Mouse (Mus musculus) lung, postnatal 0 days (tissue): ENCODE results near the gene Gm9970. TPM values are rescaled to one million over a fixed set of nuclear protein-coding genes. Genes with fewer than 3 reads are reported as not detected.
A peak's percentile ranks its signal among the peaks of the same experiment; 100 is the strongest.

ENCODE experiments used
- ATAC-seq: fragments of 200-750 bp; cut with Nextera tagmentation; 2 replicates; pipeline ENCODE4 v1.8.0; 2017; ENCODE audit warnings: moderate library complexity
- DNase-seq: peaks from one replicate; pipeline ENCODE4 v3.0.0-alpha.2; 2016; ENCODE audit warnings: low spot score
- H3K27ac ChIP-seq: fragments of 300-500 bp; sonication (generic); 2 replicates; pipeline ENCODE4 v1.5.1; 2014; ENCODE audit warnings: antibody characterized with exemption, mild to moderate bottlenecking, low read length, mixed read lengths
- H3K27me3 ChIP-seq: fragments of 300-500 bp; sonication (generic); replicated peaks from 2 replicates; pipeline ENCODE4 v1.6.1; 2014; ENCODE audit warnings: low read length, mixed read lengths; ENCODE audit not compliant: insufficient read depth
- H3K36me3 ChIP-seq: fragments of 300-500 bp; sonication (generic); 2 replicates; pipeline ENCODE4 v1.6.1; 2014; ENCODE audit warnings: low read length, mixed read lengths; ENCODE audit not compliant: insufficient read depth
- H3K4me1 ChIP-seq: fragments of 300-500 bp; sonication (generic); 2 replicates; pipeline ENCODE4 v1.6.1; 2014; ENCODE audit warnings: antibody characterized with exemption, low read depth, low read length, mixed read lengths; ENCODE audit not compliant: insufficient read depth
- H3K4me2 ChIP-seq: fragments of 300-500 bp; sonication (generic); replicated peaks from 2 replicates; pipeline ENCODE4 v1.6.1; 2014; ENCODE audit warnings: low read depth, mild to moderate bottlenecking, low read length, moderate library complexity, mixed read lengths
- H3K4me3 ChIP-seq: fragments of 300-500 bp; sonication (generic); 2 replicates; pipeline ENCODE4 v1.5.1; 2014; ENCODE audit warnings: low read depth, low read length
- H3K9ac ChIP-seq: fragments of 300-500 bp; sonication (generic); replicated peaks from 2 replicates; pipeline ENCODE4 v1.6.1; 2014; ENCODE audit warnings: low read depth, mild to moderate bottlenecking
- H3K9me3 ChIP-seq: fragments of 300-500 bp; sonication (generic); 2 replicates; pipeline ENCODE4 v1.6.1; 2016; ENCODE audit warnings: low read length, mixed read lengths
- CTCF ChIP-seq: IDR thresholded peaks from 2 replicates; pipeline ENCODE4 v1.5.1; 2016; ENCODE audit warnings: antibody characterized with exemption, mild to moderate bottlenecking
- EP300 ChIP-seq: IDR thresholded peaks from 2 replicates; pipeline ENCODE4 v1.6.1; 2016; ENCODE audit warnings: antibody characterized with exemption, mild to moderate bottlenecking, control low read depth
- WGBS: fragments of 180-500 bp; shearing (Covaris S2); extraction: QIAGEN DNeasy Blood & Tissue Kit; methylation state at CpG from one replicate; pipeline ENCODE4 v1.1.7; 2014; 5-methylcytosine and 5-hydroxymethylcytosine counted together
- polyA plus RNA-seq: library from polyadenylated mRNA; unstranded; fragments of >200 nt; fragmentation: Nextera tagmentation; extraction: Ambion mirVana; gene quantifications from 2 replicates; pipeline ENCODE4 v1.2.1, GENCODE M21; 2015

Gene Gm9970
- polyA plus RNA-seq, 1 experiment from 2014 or later: 0.62 TPM

DNA sequence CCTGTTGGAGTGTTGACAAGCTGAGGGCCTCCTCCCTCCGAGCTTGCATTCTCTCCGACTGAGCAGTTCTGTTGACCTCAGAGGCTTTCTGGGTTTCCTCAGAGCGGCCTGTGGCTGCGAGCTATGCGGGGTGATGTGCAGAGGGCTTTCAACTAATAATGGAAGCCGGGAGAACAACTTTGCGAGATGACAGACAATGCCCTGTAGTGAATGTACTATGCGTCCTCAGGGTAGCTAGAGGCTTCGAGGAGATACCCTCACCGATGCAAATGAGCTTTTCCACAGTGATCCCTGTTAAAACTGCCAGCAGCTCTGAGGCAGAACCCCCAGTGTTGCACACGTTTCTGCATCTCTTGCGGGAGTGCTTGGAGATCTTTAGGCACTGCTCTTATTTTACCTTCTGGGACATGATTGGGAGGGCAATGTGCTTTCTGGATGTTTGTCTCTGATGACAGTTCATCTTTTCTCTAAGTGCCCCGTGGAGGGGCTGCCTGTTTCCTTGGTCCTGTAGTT, 546 bp upstream of the Gm9970 start:
- peak overlapping the region; percentile 99 for H3K27ac ChIP-seq
- H3K4me1 ChIP-seq: no peaks in the 10 kb centered on the region
- H3K4me3 ChIP-seq: peak overlapping the region; percentile 98
- WGBS: 2% methylated on average over 12 of the region's 13 CpGs
- no peaks in the 10 kb centered on the region for H3K9me3 ChIP-seq
- H3K27me3 ChIP-seq: no peaks in the 10 kb centered on the region
- H3K4me2 ChIP-seq: peak overlapping the region; percentile 74
- ATAC-seq (no peak), DNase-seq (no peak)
- peaks cover 15% of the 10 kb centered on the region; the same call in 1 of the 2 replicates for H3K36me3 ChIP-seq
- no peak for TF ChIP-seq EP300
- no peak for TF ChIP-seq CTCF
- peak overlapping the region; percentile 97 for H3K9ac ChIP-seq

DNA sequence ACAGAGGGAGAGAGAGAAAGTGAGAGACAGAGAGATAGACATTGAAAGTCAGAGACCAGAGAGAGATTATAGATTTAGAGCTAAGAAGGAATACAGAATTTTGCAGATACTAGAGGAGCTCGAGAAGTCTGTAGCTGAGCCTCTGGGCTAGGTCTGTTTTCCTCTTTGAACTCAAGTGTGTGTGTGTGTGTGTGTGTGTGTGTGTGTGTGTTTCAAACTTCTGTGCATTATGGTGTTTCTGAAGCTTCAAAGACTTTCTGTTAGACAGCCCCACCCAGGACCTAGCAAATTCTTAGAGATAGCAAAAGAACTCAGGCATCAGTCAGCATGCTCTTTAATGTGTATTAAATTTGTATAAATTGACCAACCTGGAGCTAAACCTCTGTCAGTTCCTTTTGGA, 14.4 kb downstream of the Gm9970 start:
- no peak overlapping the region for H3K27ac ChIP-seq
- WGBS: 67% methylated on average over 1 of the region's 1 CpGs
- H3K36me3 ChIP-seq: no peaks in the 10 kb centered on the region
- no peaks in the 10 kb centered on the region for H3K27me3 ChIP-seq
- TF ChIP-seq EP300 (no peak), CTCF (no peak)
- H3K4me1 ChIP-seq: no peaks in the 10 kb centered on the region
- no peak for DNase-seq
- no peaks in the 10 kb centered on the region for H3K9me3 ChIP-seq
- no peak overlapping the region for H3K4me2 ChIP-seq
- no peak for ATAC-seq
- H3K4me3 ChIP-seq: no peak overlapping the region
- no peak overlapping the region for H3K9ac ChIP-seq

DNA sequence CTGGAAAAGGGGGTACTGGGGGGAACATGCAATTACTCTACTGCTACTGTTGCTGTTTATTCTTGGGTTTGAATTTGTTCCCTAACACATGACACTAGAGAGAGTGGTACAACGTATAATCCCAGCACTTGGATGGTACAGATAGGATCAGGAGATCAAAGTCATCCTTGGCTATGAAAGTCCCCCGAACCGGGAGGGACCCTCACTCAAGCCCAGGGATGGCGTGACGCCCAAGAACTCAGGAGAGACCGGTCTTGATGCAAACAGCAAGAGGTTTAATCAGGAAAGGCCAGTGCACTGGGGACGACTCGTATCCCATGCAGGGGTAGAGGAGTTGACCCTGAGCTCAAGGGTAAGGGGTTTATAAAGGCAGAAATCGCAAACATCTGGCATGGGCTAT, 18.3 kb downstream of the Gm9970 start:
- WGBS: 93% methylated on average over 9 of the region's 9 CpGs
- no peak for DNase-seq
- Histone ChIP-seq H3K27me3 (no peaks in the 10 kb centered on the region), H3K27ac (no peak overlapping the region), H3K36me3 (no peaks in the 10 kb centered on the region), H3K4me3 (no peak overlapping the region), H3K9me3 (no peaks in the 10 kb centered on the region), H3K4me2 (no peak overlapping the region), H3K9ac (no peak overlapping the region), H3K4me1 (no peaks in the 10 kb centered on the region; the same call in 1 of the 2 replicates)
- ATAC-seq: no peak
- no peak for TF ChIP-seq EP300

DNA sequence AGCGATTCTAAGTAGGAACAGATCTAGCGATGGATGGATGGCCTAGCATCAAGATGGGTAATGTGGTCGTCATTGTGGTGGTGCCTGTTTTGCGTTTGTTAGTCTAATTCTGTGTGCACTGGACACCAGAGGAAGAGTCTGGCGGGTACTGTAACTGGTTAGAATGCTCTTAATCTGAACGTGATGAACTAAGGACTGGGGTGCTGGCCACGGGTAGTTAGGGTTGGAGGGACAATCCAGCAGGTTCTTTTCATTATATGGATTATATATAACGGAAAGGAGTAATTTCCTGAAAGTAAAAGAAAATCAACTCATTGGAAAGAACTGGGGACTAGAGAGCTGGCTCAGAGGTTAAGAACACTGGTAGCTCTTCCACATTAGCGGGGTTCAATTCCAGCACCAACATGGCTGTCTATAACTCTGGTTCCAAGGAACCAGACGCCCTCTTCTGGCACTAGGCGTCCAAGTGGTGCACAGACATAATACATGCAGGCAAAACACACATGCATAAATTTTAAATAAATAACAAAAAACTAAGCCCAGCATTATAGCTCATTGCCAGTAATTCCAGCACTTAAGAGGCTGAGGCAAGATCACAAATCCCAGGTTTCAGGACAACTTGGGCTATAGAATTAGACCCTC, 19.6 kb downstream of the Gm9970 start:
- Histone ChIP-seq H3K4me2 (peak overlapping the region; percentile 96), H3K36me3 (no peaks in the 10 kb centered on the region), H3K9me3 (no peaks in the 10 kb centered on the region), H3K27me3 (no peaks in the 10 kb centered on the region), H3K4me3 (peak overlapping the region; percentile 76), H3K4me1 (no peaks in the 10 kb centered on the region; the same call in 1 of the 2 replicates), H3K9ac (peak overlapping the region; percentile 74), H3K27ac (peak overlapping the region; percentile 86)
- peak; percentile 70 for TF ChIP-seq CTCF
- TF ChIP-seq EP300: no peak
- peak; percentile 68 for DNase-seq
- WGBS: 14% methylated on average over 11 of the region's 11 CpGs
- ATAC-seq: no peak

DNA sequence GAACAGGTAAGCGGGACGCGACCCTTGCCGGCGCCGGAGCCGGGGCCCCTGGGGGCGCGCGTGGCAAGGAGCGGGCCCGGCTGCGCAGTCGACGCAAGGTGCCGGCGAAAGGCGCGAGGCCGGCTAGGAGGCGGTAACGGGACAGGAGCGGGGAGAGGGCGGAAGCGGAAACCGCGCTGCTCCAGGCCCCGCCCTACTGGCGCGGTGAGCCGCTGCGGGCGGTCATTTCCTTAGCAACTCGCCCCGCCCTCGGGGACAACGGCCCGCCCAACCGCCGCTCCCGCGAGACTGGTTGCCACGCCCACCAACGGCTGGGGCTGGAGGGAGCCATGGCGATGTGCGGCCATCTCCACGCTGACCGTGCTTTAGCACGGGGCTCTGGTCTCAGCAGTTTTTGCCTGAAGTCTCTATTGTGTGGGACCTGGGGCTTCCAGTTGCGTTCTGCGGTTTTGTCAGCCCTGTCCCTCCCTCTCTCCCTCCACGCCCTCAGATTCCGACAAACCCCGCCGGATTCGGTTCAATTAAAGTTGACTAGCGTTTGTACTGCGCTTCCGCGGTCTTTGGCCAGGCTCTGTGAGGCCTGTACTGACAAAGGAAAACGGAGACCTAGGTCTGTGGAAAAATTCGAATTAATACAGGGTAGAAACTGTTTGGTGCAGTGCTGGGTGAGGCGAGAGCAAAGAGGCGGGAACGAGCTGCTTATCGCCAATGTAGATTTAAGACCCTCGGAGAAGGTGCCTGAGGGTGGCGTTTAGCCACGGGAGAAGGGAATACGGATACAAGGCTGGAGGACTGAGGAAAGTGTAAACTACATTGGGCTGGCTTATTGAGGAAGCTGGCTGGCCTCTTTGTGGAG, 20.4 kb downstream of the Gm9970 start, which contains the start of gene Ppm1g:
Ppm1g (minus strand) TSS at position 240 of the 856 bp plus-strand sequence.
- H3K27me3 ChIP-seq: no peaks in the 10 kb centered on the region
- H3K9ac ChIP-seq: peak within 1 kb of the TSS; percentile 74
- peak within 1 kb of the TSS; percentile 76 for H3K4me3 ChIP-seq
- H3K36me3 ChIP-seq: no peaks in the 10 kb centered on the region
- ATAC-seq (peak; percentile 98), DNase-seq (peak; percentile 98)
- H3K27ac ChIP-seq: peak within 1 kb of the TSS; percentile 86
- peak within 1 kb of the TSS; percentile 96 for H3K4me2 ChIP-seq
- no peaks in the 10 kb centered on the region; the same call in 1 of the 2 replicates for H3K4me1 ChIP-seq
- WGBS: under 1% methylated on average over 68 of the region's 70 CpGs
- no peak for TF ChIP-seq EP300
- peak; percentile 21 for TF ChIP-seq CTCF
- no peaks in the 10 kb centered on the region for H3K9me3 ChIP-seq

DNA sequence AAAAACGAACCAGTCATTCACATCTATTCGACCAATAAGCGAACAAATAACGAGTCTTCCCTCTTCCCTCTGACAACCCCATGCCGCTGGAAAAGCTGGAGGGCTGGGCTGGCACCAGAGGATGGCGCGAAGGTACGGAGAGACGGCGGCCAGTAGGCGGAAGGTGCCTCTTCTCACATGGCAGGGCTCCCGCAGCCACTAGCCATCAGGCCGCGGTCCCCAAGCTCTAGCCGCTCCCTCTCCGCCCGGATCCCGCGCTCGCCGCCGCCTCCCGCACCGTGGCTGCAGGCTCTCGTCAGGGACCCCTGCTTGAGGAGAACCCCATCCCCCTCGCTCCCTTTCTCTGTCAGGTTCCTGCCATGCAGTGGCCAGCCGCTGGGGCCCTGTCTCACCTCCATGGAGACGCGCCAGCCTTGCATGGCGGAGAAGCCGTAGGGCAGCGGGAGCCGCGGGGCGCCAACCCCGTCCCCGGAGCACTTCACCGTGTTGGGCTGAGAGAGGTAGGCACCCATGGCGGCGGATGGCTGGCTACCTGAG, 21.1 kb downstream of the Gm9970 start:
- Histone ChIP-seq H3K4me2 (peak overlapping the region; percentile 96), H3K9me3 (no peaks in the 10 kb centered on the region), H3K27ac (peak overlapping the region; percentile 86), H3K36me3 (no peaks in the 10 kb centered on the region), H3K9ac (peak overlapping the region; percentile 61), H3K4me1 (no peaks in the 10 kb centered on the region; the same call in 1 of the 2 replicates), H3K27me3 (no peaks in the 10 kb centered on the region), H3K4me3 (peak overlapping the region; percentile 76)
- peak; percentile 63 for DNase-seq
- ATAC-seq: peak; percentile 45
- 0% methylated on average over 39 of the region's 40 CpGs for WGBS
- peak; percentile 33 for TF ChIP-seq CTCF
- TF ChIP-seq EP300: no peak
